ENCODE assay signal across 20 mouse cellular contexts in the genomic region with DNA sequence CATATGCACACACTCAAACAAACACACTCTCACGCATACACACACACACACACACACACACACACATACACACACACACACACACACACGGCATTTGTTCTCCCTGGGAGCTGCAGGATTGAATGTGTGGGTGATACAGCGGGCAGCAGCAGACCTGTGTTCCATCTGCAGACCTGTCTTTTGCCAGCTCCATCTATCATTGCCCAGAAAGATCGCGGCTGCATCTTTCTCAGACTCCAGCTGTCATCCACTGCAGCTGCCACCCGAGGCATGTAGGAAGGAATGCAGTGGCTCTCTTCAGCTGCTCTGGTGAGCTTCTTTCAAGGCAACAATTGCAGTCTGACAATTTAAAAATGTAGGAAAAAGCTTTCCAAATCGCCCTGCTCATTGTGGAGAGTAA. TPM values are rescaled to one million over a fixed set of nuclear protein-coding genes. Genes with fewer than 3 reads are reported as not detected.
DNase-seq lines count a peak whose midpoint lies in the region; ATAC-seq lines count a peak whose summit lies in the region.
"Had no signal": no experiment of that assay in that cellular context is flagged by ENCODE, and none has a peak within 500 bp of the region (broad histone marks: within the 10 kb centered on the region; RNA-seq: fewer than 3 reads in every experiment).

No protein-coding gene starts in this region.

- H3K4me3 ChIP-seq in forebrain, embryonic 14.5 days (ENCODE audit: low read depth, low read length) = no peak overlapping the region
- H3K4me3 ChIP-seq in forebrain, embryonic 12.5 days (replicated peaks) = no peak overlapping the region
- H3K4me3 ChIP-seq in embryonic facial prominence, embryonic 15.5 days (replicated peaks) = no peak overlapping the region
- H3K4me3 ChIP-seq in neural tube, embryonic 13.5 days = no peak overlapping the region
- H3K4me3 ChIP-seq: intestine, embryonic 15.5 days; liver, embryonic 13.5 days had no signal

- H3K36me3 ChIP-seq in forebrain, embryonic 14.5 days (ENCODE audit: control insufficient read depth, insufficient read depth, low read length) = no peaks in the 10 kb centered on the region
- no peaks in the 10 kb centered on the region for H3K36me3 ChIP-seq in forebrain, embryonic 12.5 days (replicated peaks)
- H3K36me3 ChIP-seq in embryonic facial prominence, embryonic 15.5 days = no peaks in the 10 kb centered on the region
- H3K36me3 ChIP-seq in neural tube, embryonic 13.5 days = no peaks in the 10 kb centered on the region
- H3K36me3 ChIP-seq: intestine, embryonic 15.5 days; liver, embryonic 13.5 days had no signal

- no peak overlapping the region for H3K9ac ChIP-seq in forebrain, embryonic 14.5 days (ENCODE audit: low read length)
- H3K9ac ChIP-seq in forebrain, embryonic 12.5 days = no peak overlapping the region
- no peak overlapping the region for H3K9ac ChIP-seq in embryonic facial prominence, embryonic 15.5 days
- H3K9ac ChIP-seq in neural tube, embryonic 13.5 days = no peak overlapping the region
- H3K9ac ChIP-seq: intestine, embryonic 15.5 days; liver, embryonic 13.5 days had no signal

- H3K27me3 ChIP-seq in forebrain, embryonic 14.5 days (replicated peaks; ENCODE audit: control insufficient read depth, insufficient read depth, low read length) = no peaks in the 10 kb centered on the region
- H3K27me3 ChIP-seq in forebrain, embryonic 12.5 days = no peaks in the 10 kb centered on the region
- H3K27me3 ChIP-seq in embryonic facial prominence, embryonic 15.5 days = no peaks in the 10 kb centered on the region
- H3K27me3 ChIP-seq in neural tube, embryonic 13.5 days = no peaks in the 10 kb centered on the region
- H3K27me3 ChIP-seq: intestine, embryonic 15.5 days; liver, embryonic 13.5 days had no signal

- no peaks in the 10 kb centered on the region for H3K9me3 ChIP-seq in forebrain, embryonic 14.5 days (replicated peaks; ENCODE audit: control insufficient read depth, low read length)
- no peaks in the 10 kb centered on the region for H3K9me3 ChIP-seq in forebrain, embryonic 12.5 days
- no peaks in the 10 kb centered on the region for H3K9me3 ChIP-seq in embryonic facial prominence, embryonic 15.5 days (replicated peaks)
- H3K9me3 ChIP-seq in neural tube, embryonic 13.5 days = no peaks in the 10 kb centered on the region
- H3K9me3 ChIP-seq: intestine, embryonic 15.5 days; liver, embryonic 13.5 days had no signal

- H3K4me2 ChIP-seq in forebrain, embryonic 14.5 days (ENCODE audit: low read length) = no peak overlapping the region
- no peak overlapping the region for H3K4me2 ChIP-seq in forebrain, embryonic 12.5 days
- H3K4me2 ChIP-seq in embryonic facial prominence, embryonic 15.5 days (replicated peaks) = no peak overlapping the region
- no peak overlapping the region for H3K4me2 ChIP-seq in neural tube, embryonic 13.5 days
- H3K4me2 ChIP-seq: intestine, embryonic 15.5 days; liver, embryonic 13.5 days; midbrain, embryonic 11.5 days had no signal

- 65% methylated on average over 7 of the region's 7 CpGs for WGBS in forebrain, embryonic 14.5 days
- 72% methylated on average over 7 of the region's 7 CpGs for WGBS in forebrain, embryonic 12.5 days
- 36% methylated on average over 7 of the region's 7 CpGs for WGBS in embryonic facial prominence, embryonic 15.5 days
- 56% methylated on average over 7 of the region's 7 CpGs for WGBS in neural tube, embryonic 13.5 days

- H3K27ac ChIP-seq in forebrain, embryonic 14.5 days (ENCODE audit: low read depth, low read length) = no peak overlapping the region
- no peak overlapping the region for H3K27ac ChIP-seq in forebrain, embryonic 12.5 days
- peak overlapping the region; percentile 28; the same call in 1 of the 2 replicates for H3K27ac ChIP-seq in embryonic facial prominence, embryonic 15.5 days (replicated peaks)
- peak overlapping the region; percentile 70 for H3K27ac ChIP-seq in neural tube, embryonic 13.5 days (replicated peaks)
- H3K27ac ChIP-seq: intestine, embryonic 15.5 days; liver, embryonic 13.5 days; stomach, postnatal 0 days had no signal

- peak; percentile 53 for DNase-seq in forebrain, embryonic 14.5 days (ENCODE audit: low spot score)
- peak; percentile 12 for DNase-seq in left cerebral cortex, postnatal 4 days
- no peak for DNase-seq in left cerebral cortex, postnatal 36 days (ENCODE audit: low spot score in 2 of 2)
- DNase-seq in ovary, adult 18-20 months (ENCODE audit: low spot score) = no peak
- DNase-seq: adrenal gland, adult 2 months; B cell, adult 2 months; cerebellum, postnatal 14 days; heart, adult 18-20 months; kidney, postnatal 14 days; liver, embryonic 13.5 days; lung, postnatal 14 days; right cerebral cortex, adult 18-20 months; spleen, adult 18-20 months; thymus, postnatal 36 days had no signal

- ATAC-seq in forebrain, embryonic 14.5 days = no peak; the same call in 1 of the 2 replicates
- no peak for ATAC-seq in forebrain, embryonic 12.5 days (ENCODE audit: low FRiP score)
- no peak for ATAC-seq in embryonic facial prominence, embryonic 15.5 days (ENCODE audit: insufficient number of reproducible peaks, low FRiP score, low TSS enrichment, low read depth)
- no peak; the same call in 1 of the 2 replicates for ATAC-seq in neural tube, embryonic 13.5 days (ENCODE audit: low read depth)
- ATAC-seq: intestine, embryonic 15.5 days had no signal

- H3K4me1 ChIP-seq in forebrain, embryonic 14.5 days (ENCODE audit: control insufficient read depth, insufficient read depth, low read length) = no peaks in the 10 kb centered on the region
- H3K4me1 ChIP-seq in forebrain, embryonic 12.5 days = no peaks in the 10 kb centered on the region
- peaks cover 16% of the 10 kb centered on the region for H3K4me1 ChIP-seq in embryonic facial prominence, embryonic 15.5 days
- peaks cover 6% of the 10 kb centered on the region; the same call in 1 of the 2 replicates for H3K4me1 ChIP-seq in neural tube, embryonic 13.5 days (replicated peaks)
- H3K4me1 ChIP-seq: intestine, embryonic 15.5 days; liver, embryonic 13.5 days had no signal

- intact Hi-C loops in left cerebral cortex, postnatal 4 days (cut with DNase I) = no loop called here
- intact Hi-C loops in left cerebral cortex, postnatal 36 days (cut with DNase I) = no loop called here

RNA-seq across cellular contexts. Expression of gene Rnaseh2b, which starts 56.4 kb away (rescaled TPM):
- 79.6 and 82.6 TPM in 2 replicates for polyA plus RNA-seq in forebrain, embryonic 14.5 days (2014; fragmentation: Nextera tagmentation; extraction: Ambion mirVana)
- 78.8 and 80.8 TPM in 2 replicates for polyA plus RNA-seq in forebrain, embryonic 12.5 days (2016; fragmentation: Nextera tagmentation; extraction: Ambion mirVana)
- 10 to 100 TPM; 22.0 to 24.0 TPM for total RNA-seq in left cerebral cortex, postnatal 4 days (2021)
- 10 to 100 TPM; 12.3 TPM for total RNA-seq in left cerebral cortex, postnatal 36 days (2021)
- 48.0 and 48.9 TPM in 2 replicates for polyA plus RNA-seq in embryonic facial prominence, embryonic 15.5 days (2015; fragmentation: Nextera tagmentation; extraction: Ambion mirVana)
- polyA plus RNA-seq in neural tube, embryonic 13.5 days (2015; fragmentation: Nextera tagmentation; extraction: Ambion mirVana) = 26.9 and 31.0 TPM in 2 replicates

RNA-seq across cellular contexts. Expression of gene Dleu7, which starts 56.9 kb away (rescaled TPM):
- polyA plus RNA-seq in forebrain, embryonic 14.5 days (2014; fragmentation: Nextera tagmentation; extraction: Ambion mirVana) = 24.3 and 28.2 TPM in 2 replicates
- 9.1 and 10.2 TPM in 2 replicates for polyA plus RNA-seq in forebrain, embryonic 12.5 days (2016; fragmentation: Nextera tagmentation; extraction: Ambion mirVana)
- 10 to 100 TPM; 11.6 to 11.9 TPM for total RNA-seq in left cerebral cortex, postnatal 4 days (2021)
- total RNA-seq in left cerebral cortex, postnatal 36 days (2021) = 1 to 10 TPM; 5.9 to 9.8 TPM
- 1.8 and 2.2 TPM in 2 replicates for polyA plus RNA-seq in embryonic facial prominence, embryonic 15.5 days (2015; fragmentation: Nextera tagmentation; extraction: Ambion mirVana)
- polyA plus RNA-seq in neural tube, embryonic 13.5 days (2015; fragmentation: Nextera tagmentation; extraction: Ambion mirVana) = 7.4 and 11.1 TPM in 2 replicates
- total RNA-seq: heart, adult 18-20 months had no signal
- polyA plus RNA-seq: adrenal gland, adult 2 months had no signal

Comparison
In these comparisons a context has a peak if more than half of its experiments do, and no peak if none do; other contexts are left out.
1. DNase-seq: peak in forebrain, embryonic 14.5 days (single experiment) and left cerebral cortex, postnatal 4 days (single experiment); none in left cerebral cortex, postnatal 36 days (0 of 2) and ovary, adult 18-20 months (single experiment).
2. H3K27ac ChIP-seq: peak in embryonic facial prominence, embryonic 15.5 days (single experiment) and neural tube, embryonic 13.5 days (single experiment); none in forebrain, embryonic 14.5 days (single experiment) and forebrain, embryonic 12.5 days (single experiment).